Mouse (Mus musculus): ENCODE measurements around the gene Bola2.

The Bola2 gene

DNA sequence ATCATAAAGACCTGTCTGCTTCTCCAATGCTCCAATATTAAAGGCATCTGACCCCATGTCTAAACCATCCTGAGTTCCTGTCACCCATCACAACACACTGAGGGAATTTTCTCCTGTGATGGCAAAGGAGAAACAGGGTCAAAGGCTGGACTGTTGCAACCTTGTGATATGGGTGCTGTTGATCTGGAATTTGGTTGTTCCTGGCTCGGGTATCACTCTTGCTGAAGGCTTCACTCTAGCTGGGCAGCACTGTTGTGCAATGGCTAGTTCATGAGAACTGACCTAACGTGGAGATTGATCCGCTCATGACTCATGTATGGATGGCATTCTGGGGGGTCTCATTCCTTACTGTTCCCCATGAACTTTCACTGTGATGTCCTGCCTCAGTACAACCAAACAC is 6.2 kb upstream of the Bola2 start:
- no peak for DNase-seq (ENCODE audit: low spot score)

GRCm38 (mm10) chr7:126690737-126691136 is 4.5 kb upstream of the Bola2 start:
- no peak for DNase-seq (ENCODE audit: low spot score)

GRCm38 (mm10) chr7:126691676-126692075 is 3.5 kb upstream of the Bola2 start:
- DNase-seq (ENCODE audit: low spot score) = no peak

- no peak for DNase-seq (ENCODE audit: low spot score)
These were observed 2.8 kb upstream of the Bola2 start for GRCm38 (mm10) chr7:126692426-126692825.

DNA sequence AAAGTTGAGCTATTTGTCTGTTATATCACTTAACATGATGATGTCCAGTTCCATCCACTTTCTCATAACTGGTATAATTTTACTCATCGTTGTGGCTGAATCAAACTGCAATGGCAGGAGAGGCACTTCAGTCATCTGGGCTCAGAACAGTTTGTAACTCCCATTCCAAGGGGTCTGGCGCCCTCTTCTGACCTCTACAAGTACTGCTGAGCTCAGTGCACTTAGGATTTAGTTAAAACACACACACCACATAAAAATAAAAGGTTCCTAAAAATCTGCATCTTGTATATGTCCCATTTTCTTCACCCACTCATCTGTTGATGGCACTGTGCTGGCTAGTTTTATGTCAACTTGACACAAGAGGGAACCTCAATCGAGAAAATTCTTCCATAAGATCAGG is 1.9 kb upstream of the Bola2 start:
- DNase-seq (ENCODE audit: low spot score) = peak; percentile 67

DNA sequence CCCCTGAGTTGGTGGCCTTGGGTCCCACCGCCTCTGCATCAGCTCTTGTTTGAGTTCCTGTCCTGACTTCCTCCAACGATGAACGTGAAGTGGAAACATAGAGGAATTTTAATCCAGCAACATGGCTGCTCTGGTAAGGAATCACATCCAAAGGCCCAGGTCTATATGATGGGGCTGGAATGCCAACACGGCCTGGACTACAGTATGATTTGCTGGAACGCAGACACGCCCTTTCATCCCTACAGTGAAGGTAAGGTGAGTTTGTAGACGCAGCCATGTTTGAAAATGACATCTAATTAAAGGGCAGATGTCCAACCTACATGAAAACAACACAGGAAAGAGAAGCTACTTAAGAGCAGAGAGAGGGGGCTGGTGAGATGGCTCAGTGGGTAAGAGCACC is 1.4 kb upstream of the Bola2 start:
- no peak for DNase-seq (ENCODE audit: low spot score)

DNA sequence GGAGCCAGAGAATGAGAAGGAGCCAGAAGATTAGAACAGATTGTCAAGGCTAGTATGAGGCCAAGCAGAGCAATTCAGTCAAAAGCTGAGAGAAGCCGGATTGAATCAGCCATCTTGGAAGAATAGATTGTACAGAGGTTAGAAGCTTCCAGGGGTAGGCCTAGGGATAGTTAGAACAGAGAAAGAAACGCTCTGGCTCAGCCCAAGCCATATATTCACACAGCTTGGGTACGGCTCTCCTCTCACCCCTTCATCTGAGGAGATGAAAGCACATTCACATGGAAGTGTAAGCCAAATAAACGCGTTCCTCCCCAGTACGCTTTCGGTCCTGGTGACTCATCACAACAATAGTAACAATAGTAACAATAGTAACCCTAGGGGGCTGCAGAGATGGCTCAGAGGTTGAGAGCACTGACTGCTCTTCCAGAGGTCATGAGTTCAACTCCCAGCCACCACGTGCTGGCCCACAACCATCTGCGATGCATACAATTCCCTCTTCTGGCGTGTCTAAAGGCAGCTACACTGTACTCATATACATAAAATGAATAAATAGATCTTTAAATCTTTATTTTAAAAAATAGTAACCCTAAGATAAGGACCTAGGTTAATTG is 655 bp upstream of the Bola2 start:
- no peak for DNase-seq (ENCODE audit: low spot score)

DNA sequence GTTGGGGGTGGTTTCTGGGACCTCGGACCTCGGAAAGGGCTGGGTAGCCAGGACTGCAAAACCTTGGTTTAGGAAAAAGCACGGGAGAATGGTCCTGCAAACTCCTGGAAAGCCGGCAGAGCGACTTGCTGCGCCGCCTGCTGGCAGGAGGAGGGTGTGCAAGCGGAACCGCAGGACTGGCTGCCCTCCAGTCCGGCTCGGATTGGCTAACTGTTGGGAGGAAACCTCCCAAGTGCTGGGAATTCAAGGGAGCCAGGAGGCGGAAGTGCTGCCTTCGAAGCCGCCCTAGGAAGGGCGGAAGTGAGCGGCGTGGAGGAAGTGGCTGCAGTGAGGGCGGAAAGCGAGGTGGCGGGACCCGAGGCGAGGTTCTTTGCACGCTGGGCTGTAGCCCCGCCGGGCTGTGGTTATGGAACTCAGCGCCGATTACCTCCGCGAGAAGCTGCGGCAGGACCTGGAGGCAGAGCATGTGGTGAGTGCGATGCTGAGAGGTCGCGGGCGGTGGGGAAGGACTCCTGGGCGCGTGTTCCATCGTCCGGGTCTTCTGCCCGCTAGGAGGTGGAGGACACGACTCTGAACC is 518 bp downstream of the Bola2 start, which contains the start of gene Slx1b:
Gene Slx1b (minus strand): TSS at position 154 of the 577 bp plus-strand sequence.
- peak; percentile 95 for DNase-seq (ENCODE audit: low spot score)

GRCm38 (mm10) chr7:126696303-126696702 is 1.1 kb downstream of the Bola2 start:
- no peak for DNase-seq (ENCODE audit: low spot score)

DNA sequence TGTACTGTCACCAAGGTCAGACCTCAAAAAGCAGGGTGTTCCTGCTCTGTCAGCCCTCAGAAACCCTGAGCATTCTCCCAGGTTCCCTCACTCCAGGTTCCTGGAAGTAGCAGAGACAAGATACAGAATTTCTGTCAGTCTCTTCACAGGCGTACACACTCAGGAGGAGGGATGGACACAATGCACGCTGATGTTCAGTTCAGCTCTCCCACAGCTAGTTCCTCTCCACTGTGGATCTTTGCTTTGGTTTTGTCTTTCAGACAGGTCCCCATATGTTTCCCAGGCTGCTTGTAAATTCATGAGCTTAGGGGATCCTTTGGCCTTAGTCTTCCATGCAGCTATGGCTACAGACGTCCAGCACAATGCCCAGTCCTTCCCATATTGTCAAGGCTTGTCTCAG is 1.7 kb downstream of the Bola2 start:
- no peak for DNase-seq (ENCODE audit: low spot score)

- DNase-seq (ENCODE audit: low spot score) = no peak
These were observed 2.6 kb downstream of the Bola2 start for GRCm38 (mm10) chr7:126697838-126698237.

DNA sequence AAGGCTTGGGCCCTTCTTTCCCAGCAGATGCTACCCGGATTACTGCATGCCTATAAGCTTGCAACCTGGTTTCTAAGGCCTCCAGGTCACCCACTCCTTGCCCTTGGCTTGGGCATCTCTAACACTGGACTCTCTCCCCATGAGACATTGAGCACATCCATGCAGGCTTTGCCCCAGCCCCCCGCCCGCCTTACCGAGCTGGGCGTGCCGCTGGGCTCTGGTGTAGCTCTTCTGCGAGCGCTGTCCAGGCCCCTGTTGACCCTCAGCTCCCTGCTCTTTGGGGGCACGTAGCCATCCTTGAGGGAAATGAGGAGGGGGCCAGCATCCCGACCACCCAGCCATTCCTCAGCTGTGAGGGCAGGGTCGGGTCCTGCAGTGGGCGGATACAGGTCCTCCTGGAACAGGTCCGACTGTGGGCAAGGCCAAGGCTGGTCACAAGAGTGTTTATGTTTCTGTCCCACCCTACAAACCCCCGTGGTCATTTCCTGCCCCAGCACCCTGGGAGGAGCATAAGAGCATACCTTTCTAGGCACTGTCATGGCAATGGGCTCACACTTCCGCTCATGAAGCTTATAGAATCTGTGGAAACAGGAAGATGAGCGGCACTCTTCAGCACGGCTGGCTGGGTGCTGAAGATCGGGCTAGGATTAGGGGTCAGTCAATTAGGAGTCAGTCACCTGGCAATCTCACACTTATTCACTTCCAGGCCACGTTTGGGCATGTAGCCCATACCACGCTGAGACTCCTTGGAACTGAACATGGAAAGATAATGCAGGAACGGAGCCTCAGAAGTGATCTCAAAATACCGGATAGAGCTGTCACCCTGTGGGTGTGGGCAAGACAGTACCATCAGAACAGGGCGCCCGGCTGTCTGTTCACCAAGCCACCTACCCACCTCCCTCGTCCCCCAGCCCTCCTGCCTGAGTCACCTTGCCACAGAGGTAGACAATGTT is 5.1 kb downstream of the Bola2 start:
- no peak for DNase-seq (ENCODE audit: low spot score)

DNA sequence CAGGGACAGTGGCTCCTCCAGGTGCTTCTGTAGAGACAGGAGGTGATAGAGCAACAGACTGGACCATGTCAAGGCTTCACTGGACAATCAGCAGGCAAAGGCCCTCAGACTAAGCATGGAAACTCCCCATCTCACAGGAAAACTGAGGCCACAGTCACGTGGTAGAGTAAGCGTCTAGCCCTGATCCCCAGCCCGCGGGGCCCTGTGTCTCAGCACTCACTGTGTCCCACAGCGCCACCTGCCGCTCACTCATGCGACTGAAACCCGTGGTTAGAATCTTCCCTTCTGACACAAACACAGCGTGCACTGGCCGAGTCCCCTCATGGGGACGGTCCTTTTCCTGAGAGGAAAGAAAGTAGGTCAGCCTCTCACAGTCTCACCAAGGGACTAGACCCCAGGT is 5.9 kb downstream of the Bola2 start:
- DNase-seq (ENCODE audit: low spot score) = peak; percentile 64

DNA sequence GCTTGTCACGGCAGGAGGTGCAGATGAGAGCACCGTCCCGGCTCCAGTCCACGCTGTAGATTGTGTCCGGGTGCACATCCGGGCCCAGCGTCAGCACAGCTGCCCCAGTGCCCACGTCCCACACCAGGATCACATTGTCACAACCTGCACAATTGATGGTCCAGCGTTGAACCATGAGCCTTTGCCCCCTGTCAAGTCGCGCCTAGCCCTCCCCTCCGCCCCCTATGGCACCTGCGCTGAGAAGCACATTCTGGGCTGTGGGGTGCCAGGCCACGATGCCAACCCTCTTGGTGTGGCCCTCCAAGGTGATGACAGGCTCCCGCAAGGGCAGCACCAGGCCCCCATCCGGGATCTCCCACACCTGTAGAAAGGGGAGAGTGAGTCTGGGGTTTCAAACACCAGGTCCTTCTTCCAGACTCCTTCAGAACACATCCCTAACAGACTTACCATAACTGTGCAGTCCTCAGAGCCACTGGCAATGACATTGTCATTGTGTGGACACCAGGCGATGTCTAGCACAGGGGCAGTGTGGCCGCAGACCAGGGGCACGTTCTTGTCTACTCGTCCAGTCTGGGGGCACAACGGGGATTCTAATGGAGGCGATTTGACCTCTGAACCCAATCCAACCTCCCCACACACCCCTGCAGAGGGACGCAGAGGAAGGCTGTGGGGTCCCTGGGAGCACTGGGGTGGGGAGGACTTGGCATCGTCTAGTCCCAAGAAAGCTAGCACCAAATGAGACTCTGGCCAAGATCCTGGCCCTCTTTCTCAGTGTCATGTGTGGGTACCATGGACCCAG is 6.6 kb downstream of the Bola2 start:
- no peak for DNase-seq (ENCODE audit: low spot score)

GRCm38 (mm10) chr7:126702358-126702757 is 7.2 kb downstream of the Bola2 start:
- DNase-seq (ENCODE audit: low spot score) = no peak

DNA sequence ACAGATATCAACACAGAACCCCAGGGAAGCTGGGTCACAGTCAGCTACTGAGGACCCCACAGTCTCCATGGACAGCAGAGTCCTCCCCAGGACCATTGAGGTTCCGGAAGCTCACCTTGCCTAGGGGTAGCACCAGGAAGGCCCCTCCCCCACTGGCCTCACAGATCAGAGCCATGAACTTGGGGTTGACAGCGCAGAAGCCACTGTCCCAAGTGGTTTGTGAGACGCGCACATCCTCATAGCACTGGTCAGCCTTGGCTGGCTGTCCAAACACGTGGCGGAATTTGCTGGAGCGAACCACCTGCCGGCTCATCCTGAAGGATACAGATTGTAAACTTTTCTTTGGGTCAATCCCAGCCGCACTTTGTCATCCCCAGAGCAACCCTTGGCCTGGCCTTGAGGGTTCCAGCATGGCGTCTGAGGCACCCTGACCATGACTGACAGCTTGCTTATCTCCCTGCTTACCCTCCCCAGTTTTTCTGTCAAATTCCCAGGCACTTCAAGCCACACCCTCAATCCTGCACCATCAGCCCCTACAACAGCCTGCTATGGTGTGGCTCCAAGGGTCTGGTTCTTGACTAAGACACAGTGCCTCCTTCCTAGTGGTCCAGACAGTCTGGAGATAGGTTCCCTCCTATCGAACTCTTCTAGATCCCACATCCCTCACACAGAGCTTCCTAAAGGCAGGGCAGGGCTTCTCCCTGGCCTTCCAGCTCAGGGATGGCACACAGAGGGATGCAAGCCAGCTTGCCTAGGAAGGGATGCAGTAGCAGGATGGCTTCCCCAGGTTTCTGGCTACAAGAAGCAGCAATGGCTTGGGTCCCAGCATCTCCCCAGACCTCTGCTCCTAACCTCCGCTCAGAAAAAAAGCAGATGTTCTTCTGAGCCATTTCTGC is 7.9 kb downstream of the Bola2 start:
- DNase-seq (ENCODE audit: low spot score) = no peak

GRCm38 (mm10) chr7:126703757-126704077 is 8.5 kb downstream of the Bola2 start:
- DNase-seq (ENCODE audit: low spot score) = no peak

GRCm38 (mm10) chr7:126704121-126704980 is 9.2 kb downstream of the Bola2 start:
- DNase-seq (ENCODE audit: low spot score) = peak; percentile 49

- no peak for DNase-seq (ENCODE audit: low spot score)
These were observed 12.4 kb downstream of the Bola2 start, which contains the start of gene Coro1a for GRCm38 (mm10) chr7:126707442-126708174. TSS of gene Coro1a (minus strand) at chr7:126707787.

Measured in yolk sac, embryonic 10.5 days (tissue).